Mouse (Mus musculus) liver, embryonic 14 days (tissue): ENCODE data around the gene Bcl2l15. TPM values are rescaled to one million over a fixed set of nuclear protein-coding genes. Genes with fewer than 3 reads are reported as not detected.

Source experiments
- polyA plus RNA-seq: library from polyadenylated mRNA; depleted of rRNA; stranded (reverse); fragments of >200 nt; gene quantifications from 2 replicates; pipeline ENCODE4 v1.2.3, GENCODE M21; 2012; rRNA removed

The Bcl2l15 gene
- polyA plus RNA-seq, result 2.8 and 3.1 TPM in 2 replicates

GRCm38 (mm10) chr3:103832426-103832825 is at the start of gene Bcl2l15:
TSS of gene Bcl2l15 (plus strand) at chr3:103832601.

DNA sequence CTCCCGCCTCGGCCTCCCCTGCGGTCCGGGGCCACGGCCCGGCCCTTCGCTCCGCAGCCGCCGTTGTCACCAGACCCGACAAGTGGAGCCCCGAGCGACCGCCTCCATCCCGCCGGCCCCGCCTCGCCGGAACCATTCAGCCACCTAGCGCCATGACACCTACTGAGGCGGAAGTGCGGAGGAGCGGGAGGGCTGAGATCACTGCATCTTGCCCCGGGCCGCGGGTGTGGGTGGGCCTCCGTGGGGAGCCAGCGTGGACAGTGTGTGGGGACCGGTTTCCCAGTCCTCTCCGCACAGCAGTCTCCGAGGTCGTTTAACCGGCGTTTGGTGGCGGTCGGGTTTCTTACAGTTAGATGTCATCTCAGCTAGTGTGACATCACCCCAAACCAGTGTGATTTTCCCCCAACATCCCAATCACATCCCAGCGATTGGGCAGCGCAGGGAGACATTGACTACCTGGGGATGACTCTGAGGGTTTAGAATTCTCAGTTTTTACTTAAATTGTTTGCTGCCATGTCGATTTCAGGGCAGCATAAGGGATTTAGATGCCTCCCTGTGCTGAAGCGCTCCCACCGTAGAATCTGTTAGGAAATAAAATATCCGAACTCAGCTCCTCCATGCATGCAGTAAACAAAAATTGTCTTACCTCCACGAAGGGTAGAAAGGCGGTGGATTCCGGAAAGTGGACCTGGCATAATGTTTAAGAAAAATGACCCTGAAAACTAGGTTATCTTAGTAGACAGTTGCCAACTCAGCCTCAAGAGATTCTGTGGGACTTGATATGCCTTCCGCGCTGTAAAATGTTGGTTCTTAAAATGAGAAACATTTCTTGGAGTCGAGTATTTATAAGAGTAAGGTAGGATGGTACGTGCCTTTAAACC is 40.9 kb upstream of the Bcl2l15 start, which contains the start of gene Hipk1:
Gene Hipk1, minus strand, starts transcription at position 334 of the 881 bp plus-strand sequence.

DNA sequence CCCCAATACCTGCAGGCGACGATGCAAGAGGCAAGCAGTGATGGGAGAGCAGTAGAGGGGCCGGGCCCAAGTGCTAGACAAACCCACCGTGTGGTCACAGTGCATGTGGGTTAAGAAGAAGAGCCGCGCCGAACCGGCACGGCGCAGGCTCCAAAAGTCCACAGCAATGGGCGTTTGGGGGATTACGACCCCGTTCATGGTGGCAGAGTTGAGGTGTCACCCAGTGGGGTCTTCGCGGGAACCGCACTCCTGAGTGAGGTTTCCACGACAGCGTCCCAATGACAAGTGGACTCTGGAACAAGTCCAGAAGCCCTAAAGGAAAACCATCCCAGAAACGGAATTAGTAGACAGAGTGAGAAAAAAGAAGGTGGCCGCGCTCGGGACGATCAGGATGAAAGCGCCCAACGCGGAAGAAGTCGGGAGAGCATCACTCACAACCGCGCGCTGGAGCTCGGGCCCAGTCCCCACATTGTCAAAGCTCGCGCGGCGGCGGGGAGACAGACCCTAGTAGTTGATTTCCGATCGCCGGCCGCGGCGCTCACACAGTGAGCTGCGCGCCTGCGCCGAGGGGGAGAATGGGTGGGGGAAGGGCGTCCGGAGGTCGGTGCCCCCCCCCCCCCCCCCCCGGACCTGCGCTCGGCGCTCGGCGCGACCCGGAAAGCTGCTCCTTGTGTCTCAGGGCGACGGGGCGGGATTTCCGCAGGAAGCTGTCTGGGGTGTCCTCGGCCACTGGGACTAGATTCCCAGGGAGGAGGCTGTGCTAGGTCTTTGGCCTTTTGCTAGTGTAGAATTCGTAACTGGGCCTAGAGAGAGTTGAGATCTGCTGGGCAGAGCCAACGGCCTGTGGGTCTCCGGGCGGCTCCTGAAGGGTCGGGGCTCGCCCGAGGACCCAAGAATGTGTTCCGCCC is 23.3 kb upstream of the Bcl2l15 start, which contains the start of the genes Dclre1b, Ap4b1 and Gm43064:
Gene Dclre1b, minus strand, starts transcription at position 554 of the 908 bp plus-strand sequence.
Gene Ap4b1, plus strand, starts transcription at position 630 of the 908 bp plus-strand sequence.
Gene Gm43064, plus strand, starts transcription at position 683 of the 908 bp plus-strand sequence.

DNA sequence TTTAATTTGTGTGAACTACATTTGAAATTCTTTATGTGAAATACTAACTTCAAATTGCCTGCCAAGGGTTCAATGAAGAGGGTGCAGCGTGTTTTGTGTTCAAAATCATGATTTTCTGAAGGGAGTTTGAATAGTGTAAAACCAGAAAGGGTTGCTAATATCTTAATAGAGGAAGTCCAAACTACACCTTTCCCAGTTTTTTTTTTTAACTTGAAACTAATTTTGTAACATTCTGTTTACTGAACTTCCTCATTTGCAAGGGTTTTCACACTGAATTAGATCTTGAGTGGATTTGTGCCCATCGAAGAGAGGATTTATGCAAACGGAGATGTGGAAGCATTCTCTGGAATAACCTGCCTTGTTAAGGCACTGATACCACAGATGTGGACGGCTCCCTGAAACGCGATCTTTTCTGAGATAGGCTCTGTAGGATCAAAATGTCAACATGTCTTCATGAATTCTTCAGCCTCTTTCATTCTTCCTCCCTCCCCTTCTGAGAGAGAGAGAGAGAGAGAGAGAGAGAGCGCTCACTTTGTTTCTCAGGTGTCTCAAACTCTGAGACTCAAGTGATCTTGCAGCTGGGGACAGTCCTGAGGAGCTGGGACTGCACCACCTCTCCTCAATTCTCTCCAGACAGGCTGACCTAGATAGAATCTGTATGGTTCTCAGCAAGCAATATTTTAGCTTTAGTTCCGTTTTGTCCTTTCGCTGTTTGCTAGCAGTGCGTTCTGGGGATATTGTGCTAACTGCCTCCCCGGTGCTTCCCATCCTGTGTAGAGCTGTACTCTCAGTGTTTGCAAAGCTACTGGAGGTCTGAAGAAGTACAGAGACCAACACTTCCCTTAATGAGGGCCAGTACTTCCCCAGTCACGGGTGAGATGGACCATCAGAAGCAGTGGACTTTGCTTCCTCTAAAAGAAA is 26.7 kb downstream of the Bcl2l15 start, which contains the start of gene Ptpn22:
Gene Ptpn22, plus strand, starts transcription at position 915 of the 921 bp plus-strand sequence.

Other genes starting within 250 kb of the Bcl2l15 start
- gene Atg4a-ps, start 186.5 kb upstream of the Bcl2l15 start, polyA plus RNA-seq, result 0.13 and 0.20 TPM in 2 replicates
- 1.1 and 1.4 TPM in 2 replicates for gene Olfml3, start 94.6 kb upstream of the Bcl2l15 start, polyA plus RNA-seq
- not detected in 2 replicates for gene Gm10964, start 93.2 kb upstream of the Bcl2l15 start, polyA plus RNA-seq
- 18.4 and 25.2 TPM in 2 replicates for gene Hipk1, start 41.0 kb upstream of the Bcl2l15 start, polyA plus RNA-seq
- gene Dclre1b, start 23.2 kb upstream of the Bcl2l15 start, polyA plus RNA-seq, result 8.2 and 9.1 TPM in 2 replicates
- gene Ap4b1, start 23.1 kb upstream of the Bcl2l15 start, polyA plus RNA-seq, result 10.8 and 13.1 TPM in 2 replicates
- 0.90 and 1.2 TPM in 2 replicates for gene Gm43064, start 23.0 kb upstream of the Bcl2l15 start, polyA plus RNA-seq
- 1.4 and 2.0 TPM in 2 replicates for gene Ptpn22, start 27.2 kb downstream of the Bcl2l15 start, polyA plus RNA-seq
- 3.0 and 3.9 TPM in 2 replicates for gene Rsbn1, start 81.5 kb downstream of the Bcl2l15 start, polyA plus RNA-seq
- 3.4 and 3.6 TPM in 2 replicates for gene Phtf1, start 135.5 kb downstream of the Bcl2l15 start, polyA plus RNA-seq